Mouse (Mus musculus) brain, embryonic 14.5 days (tissue): ENCODE measurements around the gene Ugt1a8.
"Not testable (repeated sequence)": the region's sequence is repeated elsewhere in the genome, so short reads cannot be mapped to it uniquely, and the experiment has no call there.

Experiments used
- CTCF ChIP-seq: fragments of 200-500 bp; IDR thresholded peaks from 2 replicates; pipeline ENCODE4 v1.5.1; 2012; ENCODE audit warnings: inconsistent platforms, mild to moderate bottlenecking, moderate library complexity, borderline replicate concordance; ENCODE audit not compliant: insufficient read depth, insufficient read length; ENCODE audit errors: extremely low read depth
- POLR2A ChIP-seq: fragments of 200-500 bp; IDR thresholded peaks from 2 replicates; pipeline ENCODE4 v1.6.1; 2012; ENCODE audit warnings: mild to moderate bottlenecking, inconsistent platforms, borderline replicate concordance; ENCODE audit not compliant: poor library complexity, insufficient read depth, insufficient read length, severe bottlenecking; ENCODE audit errors: extremely low read depth

DNA sequence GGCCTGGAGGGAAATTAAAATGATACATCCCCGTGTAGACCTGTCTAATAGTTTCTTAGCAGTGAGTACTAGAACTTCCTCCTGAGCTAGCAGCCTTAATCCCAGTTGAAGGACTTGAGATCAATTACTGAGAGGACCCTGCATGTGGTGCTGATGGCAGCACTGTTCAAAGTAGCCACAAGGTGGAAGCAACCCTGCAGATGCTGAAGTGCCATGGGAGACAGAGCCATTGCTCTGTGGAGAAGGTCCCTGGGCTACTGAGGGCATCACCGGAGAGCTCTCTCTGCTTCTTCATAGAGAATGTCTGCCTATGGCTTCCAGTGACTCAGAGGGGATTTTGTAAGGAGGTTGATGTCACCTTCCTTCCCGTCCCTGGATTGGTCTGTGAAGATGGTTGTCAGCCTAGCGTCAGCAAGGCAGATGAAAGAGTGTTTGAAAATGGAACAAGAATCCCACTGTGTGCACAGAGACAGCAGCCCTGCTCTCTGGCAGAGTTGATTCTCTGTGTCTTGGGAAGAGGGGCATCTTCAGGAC lies 38.3 kb downstream of the Ugt1a8 start:
- TF ChIP-seq CTCF, POLR2A: not testable (repeated sequence)
